Mouse (Mus musculus) liver, embryonic 14.5 days (tissue): ENCODE results near the gene Mgat5.

Experiments
- CTCF ChIP-seq: IDR thresholded peaks from 2 replicates; pipeline ENCODE4 v1.5.1; 2016; ENCODE audit warnings: antibody characterized with exemption, low read depth, control low read depth
- EP300 ChIP-seq: IDR thresholded peaks from 2 replicates; pipeline ENCODE4 v1.6.1; 2016; ENCODE audit warnings: antibody characterized with exemption, low read depth

- TF ChIP-seq CTCF (no peak), EP300 (no peak)
Measured at GRCm38 (mm10) chr1:127246158-127246557, 41.3 kb downstream of the Mgat5 start.
